Mouse (Mus musculus): ENCODE measurements around the gene Acbd6.

DNA sequence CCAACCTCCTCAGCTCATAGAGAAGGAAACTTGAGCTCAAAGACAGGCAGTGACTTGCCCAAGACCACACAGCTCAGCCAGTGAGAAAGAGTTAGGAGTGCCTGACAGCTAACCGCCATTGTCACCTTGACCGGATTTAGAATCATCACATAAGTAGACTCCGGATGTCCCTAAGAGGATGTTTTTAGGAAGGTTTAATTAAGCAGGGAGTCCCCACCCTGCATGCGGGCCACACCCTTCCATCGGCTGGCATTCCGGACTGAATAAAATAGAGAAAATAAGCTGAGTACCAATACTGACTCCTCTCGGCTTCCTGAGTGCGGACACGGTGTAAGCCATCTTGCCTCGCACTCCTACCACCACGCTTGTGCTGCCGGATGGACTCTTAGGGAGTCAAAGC is 159.4 kb downstream of the Acbd6 start:
- no peak for TF ChIP-seq CTCF (IDR thresholded peaks at IDR 0.05; ENCODE audit: borderline replicate concordance, control insufficient read depth, extremely low read depth, insufficient read depth, low read length, poor library complexity)
- TF ChIP-seq POLR2A (IDR thresholded peaks at IDR 0.05; ENCODE audit: control insufficient read depth, extremely low read depth, insufficient read depth, low read length, poor library complexity): no peak

Measured in thymus, adult 2 months (tissue).